Mouse (Mus musculus) cerebellum, adult 2 months (tissue): ENCODE measurements around the gene Crisp4.

Experiments
- CTCF ChIP-seq: fragments of 200-500 bp; IDR thresholded peaks from 2 replicates; pipeline ENCODE4 v1.5.1; 2011; ENCODE audit warnings: low read depth, mild to moderate bottlenecking, control low read depth, low read length, moderate library complexity, borderline replicate concordance; ENCODE audit not compliant: insufficient read depth
- POLR2A ChIP-seq: fragments of 200-500 bp; IDR thresholded peaks from 2 replicates; pipeline ENCODE4 v1.6.1; 2011; ENCODE audit warnings: low read length, control low read depth, borderline replicate concordance; ENCODE audit not compliant: insufficient read depth

DNA sequence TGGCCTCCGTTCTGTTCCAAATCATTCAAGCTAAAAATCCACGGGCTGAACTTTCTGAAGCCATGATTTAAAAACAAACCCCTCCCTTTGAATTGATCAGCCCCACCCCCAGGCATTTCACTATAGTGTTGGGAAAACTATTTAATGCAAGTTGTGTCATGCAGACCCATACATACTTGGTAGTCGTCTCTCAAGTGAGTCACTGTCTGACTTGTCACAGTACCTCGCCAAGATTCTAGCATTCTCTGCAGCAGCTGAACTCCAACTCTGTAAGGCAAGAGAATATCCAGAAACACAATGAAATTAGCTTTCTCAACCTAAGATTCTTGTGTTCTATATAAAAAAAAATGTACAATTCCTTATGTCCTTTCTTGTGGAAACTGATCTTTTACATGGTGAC, 15.7 kb downstream of the Crisp4 start:
- TF ChIP-seq POLR2A (no peak), CTCF (no peak)
